Mouse (Mus musculus): ENCODE data around the gene Dgkd. TPM values are rescaled to one million over a fixed set of nuclear protein-coding genes. Genes with fewer than 3 reads are reported as not detected.

The Dgkd gene
- polyA plus RNA-seq, 1 experiment from 2014 or later = 35.3 TPM

GRCm38 (mm10) chr1:87959532-87959931 is 106.4 kb downstream of the Dgkd start:
- H3K4me1 ChIP-seq (ENCODE audit: control insufficient read depth, insufficient read depth, low read length) = no peaks in the 10 kb centered on the region
- H3K27me3 ChIP-seq (ENCODE audit: control insufficient read depth, insufficient read depth, low read length) = no peaks in the 10 kb centered on the region
- WGBS = 72% methylated on average over 4 of the region's 4 CpGs
- ATAC-seq (ENCODE audit: low FRiP score) (no peak), DNase-seq (ENCODE audit: low spot score, missing footprints) (no peak)
- H3K4me2 ChIP-seq = no peak overlapping the region
- H3K9ac ChIP-seq (ENCODE audit: low read length) = no peak overlapping the region
- H3K4me3 ChIP-seq (ENCODE audit: low read depth, low read length) = no peak overlapping the region
- no peak overlapping the region for H3K27ac ChIP-seq (ENCODE audit: low read depth, low read length)
- no peaks in the 10 kb centered on the region for H3K9me3 ChIP-seq (ENCODE audit: control insufficient read depth, low read length)
- peaks cover 13% of the 10 kb centered on the region; the same call in 1 of the 2 replicates for H3K36me3 ChIP-seq (ENCODE audit: control insufficient read depth, insufficient read depth, low read length)

GRCm38 (mm10) chr1:87959998-87960431 is 106.9 kb downstream of the Dgkd start:
- H3K4me1 ChIP-seq (ENCODE audit: control insufficient read depth, insufficient read depth, low read length) = no peaks in the 10 kb centered on the region
- DNase-seq (ENCODE audit: low spot score, missing footprints) = no peak
- no peaks in the 10 kb centered on the region for H3K9me3 ChIP-seq (ENCODE audit: control insufficient read depth, low read length)
- WGBS = 24% methylated on average over 4 of the region's 4 CpGs
- H3K27me3 ChIP-seq (ENCODE audit: control insufficient read depth, insufficient read depth, low read length) = no peaks in the 10 kb centered on the region
- no peak overlapping the region for H3K27ac ChIP-seq (ENCODE audit: low read depth, low read length)
- no peak for ATAC-seq (ENCODE audit: low FRiP score)
- H3K4me2 ChIP-seq = no peak overlapping the region
- H3K4me3 ChIP-seq (ENCODE audit: low read depth, low read length) = no peak overlapping the region
- no peak overlapping the region for H3K9ac ChIP-seq (ENCODE audit: low read length)
- peaks cover 13% of the 10 kb centered on the region; the same call in 1 of the 2 replicates for H3K36me3 ChIP-seq (ENCODE audit: control insufficient read depth, insufficient read depth, low read length)

GRCm38 (mm10) chr1:87960752-87961151 is 107.7 kb downstream of the Dgkd start:
- H3K4me2 ChIP-seq = no peak overlapping the region
- DNase-seq (ENCODE audit: low spot score, missing footprints) = no peak
- no peak overlapping the region for H3K4me3 ChIP-seq (ENCODE audit: low read depth, low read length)
- no peaks in the 10 kb centered on the region for H3K4me1 ChIP-seq (ENCODE audit: control insufficient read depth, insufficient read depth, low read length)
- 95% methylated on average over 4 of the region's 4 CpGs for WGBS
- H3K27me3 ChIP-seq (ENCODE audit: control insufficient read depth, insufficient read depth, low read length) = no peaks in the 10 kb centered on the region
- ATAC-seq (ENCODE audit: low FRiP score) = no peak
- H3K27ac ChIP-seq (ENCODE audit: low read depth, low read length) = no peak overlapping the region
- H3K9me3 ChIP-seq (ENCODE audit: control insufficient read depth, low read length) = no peaks in the 10 kb centered on the region
- H3K36me3 ChIP-seq (ENCODE audit: control insufficient read depth, insufficient read depth, low read length) = peaks cover 13% of the 10 kb centered on the region
- H3K9ac ChIP-seq (ENCODE audit: low read length) = no peak overlapping the region

GRCm38 (mm10) chr1:87961459-87962167 is 108.5 kb downstream of the Dgkd start:
- Histone ChIP-seq H3K4me1 (ENCODE audit: control insufficient read depth, insufficient read depth, low read length) (no peaks in the 10 kb centered on the region), H3K9ac (ENCODE audit: low read length) (no peak overlapping the region), H3K36me3 (ENCODE audit: control insufficient read depth, insufficient read depth, low read length) (peaks cover 10% of the 10 kb centered on the region), H3K4me3 (ENCODE audit: low read depth, low read length) (no peak overlapping the region), H3K27ac (ENCODE audit: low read depth, low read length) (no peak overlapping the region), H3K9me3 (ENCODE audit: control insufficient read depth, low read length) (no peaks in the 10 kb centered on the region), H3K27me3 (ENCODE audit: control insufficient read depth, insufficient read depth, low read length) (no peaks in the 10 kb centered on the region), H3K4me2 (no peak overlapping the region)
- ATAC-seq (ENCODE audit: low FRiP score) (no peak), DNase-seq (ENCODE audit: low spot score, missing footprints) (no peak)
- WGBS = 73% methylated on average over 2 of the region's 2 CpGs

- Histone ChIP-seq H3K4me1 (ENCODE audit: control insufficient read depth, insufficient read depth, low read length) (no peaks in the 10 kb centered on the region; the same call in 1 of the 2 replicates), H3K36me3 (ENCODE audit: control insufficient read depth, insufficient read depth, low read length) (peaks cover 2% of the 10 kb centered on the region), H3K4me3 (ENCODE audit: low read depth, low read length) (no peak overlapping the region), H3K9ac (ENCODE audit: low read length) (no peak overlapping the region), H3K4me2 (no peak overlapping the region), H3K27me3 (ENCODE audit: control insufficient read depth, insufficient read depth, low read length) (no peaks in the 10 kb centered on the region; the same call in 1 of the 2 replicates), H3K9me3 (ENCODE audit: control insufficient read depth, low read length) (no peaks in the 10 kb centered on the region), H3K27ac (ENCODE audit: low read depth, low read length) (no peak overlapping the region)
- ATAC-seq (ENCODE audit: low FRiP score) (no peak), DNase-seq (ENCODE audit: low spot score, missing footprints) (no peak)
- WGBS = 95% methylated on average over 4 of the region's 4 CpGs
Observed at GRCm38 (mm10) chr1:87970381-87970780, 117.3 kb downstream of the Dgkd start.

- Histone ChIP-seq H3K9ac (ENCODE audit: low read length) (no peak overlapping the region), H3K36me3 (ENCODE audit: control insufficient read depth, insufficient read depth, low read length) (peaks cover 13% of the 10 kb centered on the region; the same call in 1 of the 2 replicates), H3K4me1 (ENCODE audit: control insufficient read depth, insufficient read depth, low read length) (no peaks in the 10 kb centered on the region), H3K27ac (ENCODE audit: low read depth, low read length) (no peak overlapping the region), H3K27me3 (ENCODE audit: control insufficient read depth, insufficient read depth, low read length) (no peaks in the 10 kb centered on the region), H3K4me2 (no peak overlapping the region), H3K4me3 (ENCODE audit: low read depth, low read length) (no peak overlapping the region), H3K9me3 (ENCODE audit: control insufficient read depth, low read length) (no peaks in the 10 kb centered on the region)
- WGBS = 88% methylated on average over 4 of the region's 4 CpGs
- no peak for DNase-seq (ENCODE audit: low spot score, missing footprints)
- no peak for ATAC-seq (ENCODE audit: low FRiP score)
Observed at GRCm38 (mm10) chr1:87982291-87982690, 129.2 kb downstream of the Dgkd start.

- Histone ChIP-seq H3K9me3 (ENCODE audit: control insufficient read depth, low read length) (no peaks in the 10 kb centered on the region), H3K4me2 (no peak overlapping the region), H3K9ac (ENCODE audit: low read length) (no peak overlapping the region), H3K27me3 (ENCODE audit: control insufficient read depth, insufficient read depth, low read length) (no peaks in the 10 kb centered on the region), H3K4me3 (ENCODE audit: low read depth, low read length) (no peak overlapping the region), H3K4me1 (ENCODE audit: control insufficient read depth, insufficient read depth, low read length) (no peaks in the 10 kb centered on the region), H3K36me3 (ENCODE audit: control insufficient read depth, insufficient read depth, low read length) (peaks cover 10% of the 10 kb centered on the region; the same call in 1 of the 2 replicates), H3K27ac (ENCODE audit: low read depth, low read length) (no peak overlapping the region)
- 97% methylated on average over 2 of the region's 2 CpGs for WGBS
- ATAC-seq (ENCODE audit: low FRiP score) (no peak), DNase-seq (ENCODE audit: low spot score, missing footprints) (no peak)
Observed at GRCm38 (mm10) chr1:87992716-87993115, 139.6 kb downstream of the Dgkd start.

Other genes starting within 250 kb of the Dgkd start
- gene Inpp5d, start 233.0 kb upstream of the Dgkd start, polyA plus RNA-seq (2014; fragmentation: Nextera tagmentation; extraction: Ambion mirVana) = 2.8 and 4.8 TPM in 2 replicates
- 33.7 and 35.3 TPM in 2 replicates for gene Atg16l1, start 97.4 kb upstream of the Dgkd start, polyA plus RNA-seq (2014; fragmentation: Nextera tagmentation; extraction: Ambion mirVana)
- 1.2 and 1.5 TPM in 2 replicates for gene Sag, start 49.6 kb upstream of the Dgkd start, polyA plus RNA-seq (2014; fragmentation: Nextera tagmentation; extraction: Ambion mirVana)
- gene Usp40, start 155.3 kb downstream of the Dgkd start, polyA plus RNA-seq (2014; fragmentation: Nextera tagmentation; extraction: Ambion mirVana) = 27.9 and 29.2 TPM in 2 replicates
- not detected in 2 replicates for gene Ugt1a10, start 202.1 kb downstream of the Dgkd start, polyA plus RNA-seq (2014; fragmentation: Nextera tagmentation; extraction: Ambion mirVana)
- gene Ugt1a9, start 217.5 kb downstream of the Dgkd start, polyA plus RNA-seq (2014; fragmentation: Nextera tagmentation; extraction: Ambion mirVana) = not detected in 2 replicates
- gene Ugt1a8, start 234.5 kb downstream of the Dgkd start, polyA plus RNA-seq (2014; fragmentation: Nextera tagmentation; extraction: Ambion mirVana) = not detected in 2 replicates
- 0.97 and 1.2 TPM in 2 replicates for gene Ugt1a7c, start 241.8 kb downstream of the Dgkd start, polyA plus RNA-seq (2014; fragmentation: Nextera tagmentation; extraction: Ambion mirVana)
- gene Ugt1a6b, start 250.0 kb downstream of the Dgkd start, polyA plus RNA-seq (2014; fragmentation: Nextera tagmentation; extraction: Ambion mirVana) = not detected in 2 replicates